Mouse (Mus musculus) adrenal gland, adult 18-20 months (tissue): ENCODE measurements around the gene Dock10. TPM values are rescaled to one million over a fixed set of nuclear protein-coding genes. Genes with fewer than 3 reads are reported as not detected.

Experiments used
- DNase-seq, 2 experiments: peaks; one replicate each; pipeline ENCODE4 v3.0.0; 2021 to 2022; ENCODE audit warnings: low spot score in 2 of 2
- total RNA-seq, 2 experiments: library from RNA; stranded (reverse); gene quantifications; 1 replicate in 1 of 2; 2 replicates in 1 of 2; pipeline ENCODE4 v1.2.3; 2021

Gene Dock10
- total RNA-seq, 2 experiments from 2014 or later = 21.6 to 25.0 TPM

DNA sequence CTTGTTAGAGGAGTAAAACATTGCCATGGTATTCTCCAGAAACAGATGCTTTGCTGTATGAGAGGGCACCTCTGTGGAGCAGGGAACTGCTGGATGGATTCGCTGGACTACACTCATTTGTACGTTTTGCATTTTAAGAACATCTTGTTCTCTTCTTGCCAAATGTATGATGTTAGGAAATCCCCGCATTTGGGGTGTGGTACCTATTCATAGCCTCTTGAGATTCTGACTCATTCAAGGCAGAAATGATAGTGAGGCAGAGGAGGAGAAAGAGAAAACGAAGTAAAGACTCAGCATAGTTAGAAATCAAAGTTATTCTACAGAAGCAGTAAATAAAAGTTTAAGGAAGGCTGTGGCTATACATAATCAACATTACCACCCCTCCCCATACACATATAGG is 262.0 kb downstream of the Dock10 start:
- DNase-seq = no peak

DNA sequence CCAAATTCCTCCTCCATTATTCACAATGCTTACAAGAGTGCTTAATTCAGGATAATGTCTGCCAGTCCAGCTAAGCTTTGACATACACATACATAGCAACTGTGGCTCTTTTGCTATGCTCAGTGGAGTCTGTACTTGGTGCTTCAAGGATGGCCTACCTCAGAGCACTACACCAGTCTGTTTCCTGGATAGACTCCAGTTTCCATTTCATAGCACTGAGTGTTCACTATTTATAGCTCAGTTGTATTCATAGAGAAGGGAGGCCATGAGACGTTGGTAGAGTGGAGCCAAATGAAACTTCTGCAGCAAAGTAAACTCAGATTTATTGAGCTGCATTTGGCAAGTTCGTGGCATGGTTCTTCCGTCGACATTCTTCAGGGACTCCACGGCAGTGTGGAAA is 274.9 kb downstream of the Dock10 start:
- no peak for DNase-seq

DNA sequence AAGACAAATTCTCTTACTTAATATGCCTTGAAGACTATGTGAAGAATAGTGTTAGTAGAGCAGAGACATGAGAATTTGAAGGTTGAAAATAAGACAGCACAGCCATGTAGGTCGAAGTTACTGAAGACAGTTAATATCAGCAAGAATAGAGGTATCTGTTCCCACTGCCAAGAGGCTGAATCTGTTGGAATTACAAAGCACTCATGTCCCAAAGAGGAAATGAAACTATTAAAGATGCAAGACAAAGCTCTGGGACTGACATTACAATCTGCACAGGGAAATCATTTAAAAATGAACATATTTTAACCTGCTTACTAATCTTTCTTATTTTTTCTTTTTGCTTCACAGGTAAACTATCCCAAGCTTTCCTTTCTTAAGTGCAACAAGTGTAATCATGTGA is 283.4 kb downstream of the Dock10 start:
- no peak for DNase-seq

DNA sequence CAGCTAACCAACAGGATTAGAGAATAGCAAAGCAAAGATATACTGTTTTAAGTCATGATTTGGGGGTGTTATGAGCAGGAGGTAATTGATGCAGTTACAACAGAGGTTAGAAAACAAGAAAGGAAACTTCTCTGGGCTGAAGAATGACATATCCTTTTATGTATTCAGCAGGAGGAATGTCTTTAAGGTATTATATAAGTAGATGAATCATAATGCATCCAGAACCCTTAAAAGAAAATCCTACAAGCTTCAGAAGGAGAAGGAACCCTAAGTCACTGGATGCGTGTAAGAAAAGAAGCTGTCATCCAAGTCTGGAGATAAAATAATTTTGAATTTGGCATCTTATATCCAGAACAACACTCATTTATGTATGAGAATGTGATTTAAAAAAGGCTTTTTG is 285.9 kb downstream of the Dock10 start:
- DNase-seq = no peak

DNA sequence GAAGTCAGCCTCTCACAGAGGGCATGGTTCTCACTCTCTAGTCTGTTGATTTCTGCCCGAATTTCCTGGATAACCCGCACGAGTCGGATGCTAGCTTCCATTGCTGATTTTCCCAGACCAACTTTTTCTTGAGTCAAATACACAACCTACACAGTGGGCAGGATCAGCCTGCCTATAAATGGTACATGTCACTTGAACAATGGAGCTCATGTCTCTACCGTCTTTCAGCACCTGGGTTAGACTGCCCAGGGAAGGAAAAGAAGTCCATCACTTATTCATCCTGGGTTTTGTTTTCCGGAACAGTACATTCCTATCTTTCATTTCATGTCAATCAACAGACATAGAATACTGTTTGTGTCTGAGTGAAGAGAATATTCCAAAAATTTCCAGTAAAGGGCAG is 297.0 kb downstream of the Dock10 start, which contains the start of gene Gm45261:
Gm45261 (minus strand) TSS at position 101 of the 400 bp plus-strand sequence.
- DNase-seq = no peak

DNA sequence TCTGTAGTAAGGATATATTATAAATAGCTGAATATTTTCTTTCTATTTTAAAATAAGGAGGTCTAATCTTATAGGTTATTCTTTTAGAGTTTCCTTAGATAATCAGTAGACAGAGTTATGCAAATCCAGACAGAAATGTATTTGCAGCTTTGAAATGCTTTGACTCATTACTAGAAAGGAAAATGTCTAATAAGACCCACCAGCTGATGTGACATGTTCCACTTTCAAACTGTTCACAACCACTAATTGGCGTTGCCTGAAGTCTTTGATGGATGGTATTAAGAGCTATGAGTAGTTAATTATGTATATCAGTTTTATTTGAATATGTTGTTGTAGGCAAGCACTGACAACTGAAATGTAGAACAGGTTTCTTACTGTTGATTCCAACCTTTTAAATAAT is 298.4 kb downstream of the Dock10 start:
- DNase-seq = no peak

DNA sequence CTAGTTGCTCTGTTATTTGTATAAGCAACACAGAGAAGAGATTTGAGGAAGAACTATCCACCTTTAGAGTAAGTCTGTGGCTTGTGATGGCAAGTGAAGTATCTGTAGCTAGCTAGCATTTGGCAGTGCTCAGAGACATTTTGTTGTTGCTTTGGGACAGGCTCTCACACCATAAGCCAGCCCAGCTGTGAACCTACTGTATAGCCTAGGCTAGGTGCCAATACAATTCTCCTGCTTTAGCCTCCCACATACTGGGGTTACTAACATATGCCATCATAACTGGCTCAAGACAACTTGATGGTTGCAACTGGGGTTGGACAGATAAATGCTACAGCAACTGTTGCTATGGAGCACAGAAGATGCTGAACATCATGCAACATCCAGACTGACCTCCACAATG is 298.9 kb downstream of the Dock10 start:
- DNase-seq = no peak

DNA sequence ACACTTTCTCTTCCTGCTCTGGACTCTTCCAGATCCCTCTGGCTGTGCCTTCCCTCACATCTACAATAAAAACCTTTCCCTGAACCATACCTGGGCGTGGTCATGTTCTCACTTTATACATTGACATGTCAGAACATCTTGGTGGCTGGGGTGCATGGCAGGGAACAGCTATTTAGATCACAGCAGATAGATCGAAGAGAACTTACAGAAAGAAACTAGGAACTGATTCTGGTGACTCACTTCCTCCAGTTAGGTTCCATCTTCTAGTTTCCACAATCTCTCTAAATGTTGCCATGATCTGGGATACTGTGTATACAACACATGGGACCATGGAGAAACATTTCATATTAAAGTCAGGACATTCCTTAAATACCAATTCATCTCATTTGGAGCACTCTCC is 304.4 kb downstream of the Dock10 start:
- DNase-seq = no peak

DNA sequence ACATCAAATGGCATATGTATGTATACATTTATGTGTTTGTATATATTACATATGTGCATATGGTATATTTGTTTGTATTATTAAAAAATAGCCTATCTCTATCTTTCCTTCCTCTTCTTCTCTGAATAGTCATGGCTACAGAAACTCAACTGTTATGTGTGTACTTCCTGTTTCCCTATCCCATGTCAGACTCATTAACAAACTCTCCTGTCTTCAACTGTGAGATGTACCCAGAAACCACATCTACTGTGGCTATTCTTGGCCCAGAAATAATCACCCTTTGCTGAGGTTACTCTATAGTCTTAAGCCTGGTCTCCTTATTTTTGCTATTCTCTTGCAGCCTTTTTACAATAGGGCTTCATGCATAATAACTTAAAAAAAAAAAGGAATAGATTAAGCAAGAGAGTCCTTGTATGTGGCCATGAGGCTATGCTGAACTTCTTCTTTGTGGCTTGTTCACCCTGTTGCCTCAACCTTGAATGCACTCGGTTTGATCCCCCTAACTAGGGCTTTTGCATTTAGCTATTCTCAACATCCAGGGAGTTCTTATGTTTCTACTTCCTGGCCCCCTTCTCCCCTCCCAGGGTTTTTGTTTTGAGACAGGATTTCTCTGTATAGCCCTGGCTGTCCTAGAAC is 306.3 kb downstream of the Dock10 start:
- DNase-seq = no peak
